Mouse (Mus musculus): ENCODE measurements around the gene Fance. TPM values are rescaled to one million over a fixed set of nuclear protein-coding genes. Genes with fewer than 3 reads are reported as not detected.

Gene Fance
- polyA plus RNA-seq, 1 experiment from 2014 or later = 28.0 TPM

DNA sequence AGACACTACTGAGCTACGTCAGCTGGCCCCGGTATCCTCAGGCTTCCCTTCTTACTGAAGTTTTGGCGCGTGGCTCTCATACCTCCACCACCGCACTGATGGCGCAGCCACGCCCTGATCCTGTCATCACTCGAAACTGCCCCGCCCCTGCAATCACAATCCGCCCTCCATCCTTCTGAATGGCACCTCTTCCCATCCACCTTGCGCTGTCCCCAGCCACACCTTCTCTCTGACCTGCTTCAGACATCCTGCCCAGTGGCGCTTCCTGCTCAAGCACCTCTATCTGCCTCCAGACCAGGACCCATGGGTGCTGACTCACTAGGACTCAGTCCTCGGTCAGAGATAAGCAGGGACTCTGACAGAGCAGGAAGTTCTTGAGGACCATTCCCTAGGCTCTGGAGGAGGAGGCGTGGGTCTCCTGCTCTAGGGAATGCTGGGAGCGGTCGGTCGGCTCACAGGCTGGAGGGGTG, 62.3 kb downstream of the Fance start:
- Histone ChIP-seq H3K27me3 (ENCODE audit: control insufficient read depth, insufficient read depth, low read length) (peaks cover 11% of the 10 kb centered on the region), H3K36me3 (ENCODE audit: control insufficient read depth, insufficient read depth, low read length) (no peaks in the 10 kb centered on the region), H3K4me2 (ENCODE audit: low read depth, low read length, severe bottlenecking) (no peak overlapping the region), H3K4me3 (ENCODE audit: low read depth, low read length) (no peak overlapping the region), H3K9ac (ENCODE audit: low read length) (no peak overlapping the region), H3K9me3 (ENCODE audit: control insufficient read depth, low read length) (no peaks in the 10 kb centered on the region), H3K4me1 (replicated peaks; ENCODE audit: control insufficient read depth, insufficient read depth, low read length) (0 out of 2 replicates have a peak, but pooled peaks cover 3% of the 10 kb centered on the region), H3K27ac (ENCODE audit: low read depth, low read length) (no peak overlapping the region)
- ATAC-seq (replicated peaks; ENCODE audit: low FRiP score) (no peak), DNase-seq (ENCODE audit: low spot score) (no peak)
- 20% methylated on average over 17 of the region's 17 CpGs for WGBS

Other genes starting within 250 kb of the Fance start
- 0.39 and 1.0 TPM in 2 replicates for gene Tcp11, start 232.9 kb upstream of the Fance start, polyA plus RNA-seq (2014; fragmentation: Nextera tagmentation; extraction: Ambion mirVana)
- gene Scube3, start 171.4 kb upstream of the Fance start, polyA plus RNA-seq (2014; fragmentation: Nextera tagmentation; extraction: Ambion mirVana) = 10.5 and 12.4 TPM in 2 replicates
- 37.8 and 40.2 TPM in 2 replicates for gene Zfp523, start 136.4 kb upstream of the Fance start, polyA plus RNA-seq (2014; fragmentation: Nextera tagmentation; extraction: Ambion mirVana)
- gene Def6, start 105.7 kb upstream of the Fance start, polyA plus RNA-seq (2014; fragmentation: Nextera tagmentation; extraction: Ambion mirVana) = 2.2 and 2.5 TPM in 2 replicates
- 1.4 and 1.7 TPM in 2 replicates for gene Ppard, start 80.8 kb upstream of the Fance start, polyA plus RNA-seq (2014; fragmentation: Nextera tagmentation; extraction: Ambion mirVana)
- 468 and 490 TPM in 2 replicates for gene Rpl10a, start 15.0 kb downstream of the Fance start, polyA plus RNA-seq (2014; fragmentation: Nextera tagmentation; extraction: Ambion mirVana)
- 5.6 and 5.8 TPM in 2 replicates for gene Tead3, start 37.3 kb downstream of the Fance start, polyA plus RNA-seq (2014; fragmentation: Nextera tagmentation; extraction: Ambion mirVana)
- gene Tulp1, start 51.7 kb downstream of the Fance start, polyA plus RNA-seq (2014; fragmentation: Nextera tagmentation; extraction: Ambion mirVana) = 2.6 and 4.2 TPM in 2 replicates
- 11.4 and 11.5 TPM in 2 replicates for gene Fkbp5, start 204.0 kb downstream of the Fance start, polyA plus RNA-seq (2014; fragmentation: Nextera tagmentation; extraction: Ambion mirVana)
- gene Armc12, start 217.3 kb downstream of the Fance start, polyA plus RNA-seq (2014; fragmentation: Nextera tagmentation; extraction: Ambion mirVana) = not detected in 2 replicates
- not detected in 2 replicates for gene Clpsl2, start 235.9 kb downstream of the Fance start, polyA plus RNA-seq (2014; fragmentation: Nextera tagmentation; extraction: Ambion mirVana)
- gene Clps, start 247.2 kb downstream of the Fance start, polyA plus RNA-seq (2014; fragmentation: Nextera tagmentation; extraction: Ambion mirVana) = not detected in 2 replicates

All from forebrain, embryonic 11.5 days (tissue).